Mouse (Mus musculus): ENCODE data around the gene Ephb2. TPM values are rescaled to one million over a fixed set of nuclear protein-coding genes. Genes with fewer than 3 reads are reported as not detected.

Ephb2 gene
- total RNA-seq, 2 experiments from 2014 or later = 24.0 to 29.2 TPM

- DNase-seq (ENCODE audit: extremely low spot score in 1 of 2, low spot score in 1 of 2) = no peak
Observed at GRCm38 (mm10) chr4:136710345-136710744, 125.4 kb downstream of the Ephb2 start.

- DNase-seq (ENCODE audit: extremely low spot score in 1 of 2, low spot score in 1 of 2) = no peak
Observed at GRCm38 (mm10) chr4:136708956-136709355, 126.8 kb downstream of the Ephb2 start.

GRCm38 (mm10) chr4:136706696-136707095 lies 129.1 kb downstream of the Ephb2 start:
- no peak for DNase-seq (ENCODE audit: extremely low spot score in 1 of 2, low spot score in 1 of 2)

- DNase-seq (ENCODE audit: extremely low spot score in 1 of 2, low spot score in 1 of 2) = no peak
Observed at GRCm38 (mm10) chr4:136705091-136705490, 130.7 kb downstream of the Ephb2 start.

GRCm38 (mm10) chr4:136704551-136704950 lies 131.2 kb downstream of the Ephb2 start:
- DNase-seq (ENCODE audit: extremely low spot score in 1 of 2, low spot score in 1 of 2) = no peak

- DNase-seq (ENCODE audit: extremely low spot score in 1 of 2, low spot score in 1 of 2) = no peak
Observed at GRCm38 (mm10) chr4:136703351-136703750, 132.4 kb downstream of the Ephb2 start.

GRCm38 (mm10) chr4:136702456-136702855 lies 133.3 kb downstream of the Ephb2 start:
- no peak for DNase-seq (ENCODE audit: extremely low spot score in 1 of 2, low spot score in 1 of 2)

GRCm38 (mm10) chr4:136701236-136701635 lies 134.6 kb downstream of the Ephb2 start:
- no peak for DNase-seq (ENCODE audit: extremely low spot score in 1 of 2, low spot score in 1 of 2)

GRCm38 (mm10) chr4:136699084-136699450 lies 136.7 kb downstream of the Ephb2 start:
- no peak for DNase-seq (ENCODE audit: extremely low spot score in 1 of 2, low spot score in 1 of 2)

- DNase-seq (ENCODE audit: extremely low spot score in 1 of 2, low spot score in 1 of 2) = peak; percentile 13 to 26
Observed at GRCm38 (mm10) chr4:136698404-136699083, 137.2 kb downstream of the Ephb2 start.

- DNase-seq (ENCODE audit: extremely low spot score in 1 of 2, low spot score in 1 of 2) = no peak
Observed at GRCm38 (mm10) chr4:136697325-136697724, 138.5 kb downstream of the Ephb2 start.

- peak; percentile 42 to 75 for DNase-seq (ENCODE audit: extremely low spot score in 1 of 2, low spot score in 1 of 2)
Observed at GRCm38 (mm10) chr4:136696381-136696925, 139.3 kb downstream of the Ephb2 start.

- DNase-seq (ENCODE audit: extremely low spot score in 1 of 2, low spot score in 1 of 2) = no peak
Observed at GRCm38 (mm10) chr4:136695696-136696095, 140.1 kb downstream of the Ephb2 start.

- DNase-seq (ENCODE audit: extremely low spot score in 1 of 2, low spot score in 1 of 2) = no peak
Observed at GRCm38 (mm10) chr4:136690034-136690433, 145.8 kb downstream of the Ephb2 start.

- no peak for DNase-seq (ENCODE audit: extremely low spot score in 1 of 2, low spot score in 1 of 2)
Observed at GRCm38 (mm10) chr4:136688113-136688512, 147.7 kb downstream of the Ephb2 start.

- DNase-seq (ENCODE audit: extremely low spot score in 1 of 2, low spot score in 1 of 2) = no peak
Observed at GRCm38 (mm10) chr4:136685431-136685869, 150.3 kb downstream of the Ephb2 start.

GRCm38 (mm10) chr4:136684485-136684884 lies 151.3 kb downstream of the Ephb2 start:
- no peak for DNase-seq (ENCODE audit: extremely low spot score in 1 of 2, low spot score in 1 of 2)

- DNase-seq (ENCODE audit: extremely low spot score in 1 of 2, low spot score in 1 of 2) = no peak
Observed at GRCm38 (mm10) chr4:136680641-136681040, 155.1 kb downstream of the Ephb2 start.

- DNase-seq (ENCODE audit: extremely low spot score in 1 of 2, low spot score in 1 of 2) = no peak
Observed at GRCm38 (mm10) chr4:136679221-136679620, 156.6 kb downstream of the Ephb2 start.

GRCm38 (mm10) chr4:136678480-136678879 lies 157.3 kb downstream of the Ephb2 start:
- DNase-seq (ENCODE audit: extremely low spot score in 1 of 2, low spot score in 1 of 2) = peak; percentile 91 to 98

- DNase-seq (ENCODE audit: extremely low spot score in 1 of 2, low spot score in 1 of 2) = no peak
Observed at GRCm38 (mm10) chr4:136675439-136675838, 160.3 kb downstream of the Ephb2 start.
